Mouse (Mus musculus): ENCODE measurements around the gene Gm17402. TPM values are rescaled to one million over a fixed set of nuclear protein-coding genes. Genes with fewer than 3 reads are reported as not detected.

The Gm17402 gene
- total RNA-seq, 2 experiments from 2014 or later = not detected

Other genes starting within 250 kb of the Gm17402 start
- gene Mlf1, start 1.1 kb downstream of the Gm17402 start, total RNA-seq (2021) = 100 to 1,000 TPM; 423 to 567 TPM
- gene Gfm1, start 54.9 kb upstream of the Gm17402 start, total RNA-seq (2021) = 100 to 1,000 TPM; 103 to 113 TPM
- gene Lxn, start 88.8 kb upstream of the Gm17402 start, total RNA-seq (2021) = 1 to 10 TPM; 1.7 to 2.6 TPM
- 1 to 10 TPM in 1 of 2 experiments, under 1 TPM in 1; 0.28 to 1.1 TPM for gene Rarres1, start 140.4 kb upstream of the Gm17402 start, total RNA-seq (2021)
- 10 to 100 TPM; 20.9 to 21.8 TPM for gene Mfsd1, start 207.6 kb upstream of the Gm17402 start, total RNA-seq (2021)

Data from gastrocnemius, postnatal 25 days (tissue).